Mouse (Mus musculus): ENCODE results near the gene Adal. TPM values are rescaled to one million over a fixed set of nuclear protein-coding genes. Genes with fewer than 3 reads are reported as not detected.
"Not testable (repeated sequence)": the region's sequence is repeated elsewhere in the genome, so short reads cannot be mapped to it uniquely, and the experiment has no call there.

The Adal gene
- polyA plus RNA-seq, 2 experiments: 5.6 to 9.0 TPM

GRCm38 (mm10) chr2:121119260-121119659, 21.0 kb upstream of the Adal start:
- Histone ChIP-seq H3K27ac (no peak overlapping the region), H3K4me1 (replicated peaks; ENCODE audit: control insufficient read depth in 2 of 2, insufficient read depth in 2 of 2, low read length in 1 of 2) (no peaks in the 10 kb centered on the region), H3K4me2 (ENCODE audit: low read depth) (no peak overlapping the region), H3K36me3 (replicated peaks; ENCODE audit: control insufficient read depth, insufficient read depth, low read depth) (no peaks in the 10 kb centered on the region), H3K4me3 (ENCODE audit: insufficient read depth in 1 of 2, low read depth in 2 of 2, low read length in 2 of 2) (no peak overlapping the region), H3K9ac (replicated peaks) (no peak overlapping the region), H3K9me3 (ENCODE audit: control insufficient read depth, low read length) (no peaks in the 10 kb centered on the region), H3K27me3 (ENCODE audit: control insufficient read depth, insufficient read depth, low read length) (no peaks in the 10 kb centered on the region)
- TF ChIP-seq EP300 (IDR thresholded peaks at IDR 0.05; ENCODE audit: low read depth) (no peak), CTCF (IDR thresholded peaks at IDR 0.05; ENCODE audit: low read depth) (no peak)
- no peak for DNase-seq (ENCODE audit: low read depth in 3 of 3, low spot score in 3 of 3)
- no peak for ATAC-seq (ENCODE audit: insufficient read depth)
- 63% methylated on average over 3 of the region's 3 CpGs for WGBS (ENCODE audit: insufficient replicate concordance)

GRCm38 (mm10) chr2:121126302-121126701, 13.9 kb upstream of the Adal start:
- H3K27me3 ChIP-seq (ENCODE audit: control insufficient read depth, insufficient read depth, low read length); H3K4me2 ChIP-seq (ENCODE audit: low read depth); H3K4me1 ChIP-seq (replicated peaks; ENCODE audit: control insufficient read depth in 2 of 2, insufficient read depth in 2 of 2, low read length in 1 of 2); H3K9ac ChIP-seq (replicated peaks); DNase-seq (ENCODE audit: low read depth in 3 of 3, low spot score in 3 of 3); H3K36me3 ChIP-seq (replicated peaks; ENCODE audit: control insufficient read depth, insufficient read depth, low read depth); H3K27ac ChIP-seq; H3K9me3 ChIP-seq (ENCODE audit: control insufficient read depth, low read length); H3K4me3 ChIP-seq (ENCODE audit: insufficient read depth in 1 of 2, low read depth in 2 of 2, low read length in 2 of 2); ATAC-seq (ENCODE audit: insufficient read depth): not testable (repeated sequence)
- 78% methylated on average over 5 of the region's 5 CpGs for WGBS (ENCODE audit: insufficient replicate concordance)

GRCm38 (mm10) chr2:121127536-121127935, 12.7 kb upstream of the Adal start:
- H3K4me3 ChIP-seq (ENCODE audit: insufficient read depth in 1 of 2, low read depth in 2 of 2, low read length in 2 of 2): no peak overlapping the region
- H3K9ac ChIP-seq (replicated peaks): no peak overlapping the region
- DNase-seq (ENCODE audit: low read depth in 3 of 3, low spot score in 3 of 3) (no peak), ATAC-seq (ENCODE audit: insufficient read depth) (no peak)
- 72% methylated on average over 1 of the region's 1 CpGs for WGBS (ENCODE audit: insufficient replicate concordance)
- no peaks in the 10 kb centered on the region for H3K4me1 ChIP-seq (replicated peaks; ENCODE audit: control insufficient read depth in 2 of 2, insufficient read depth in 2 of 2, low read length in 1 of 2)
- H3K4me2 ChIP-seq (ENCODE audit: low read depth): no peak overlapping the region
- H3K27me3 ChIP-seq (ENCODE audit: control insufficient read depth, insufficient read depth, low read length): no peaks in the 10 kb centered on the region
- no peak overlapping the region for H3K27ac ChIP-seq
- no peaks in the 10 kb centered on the region for H3K36me3 ChIP-seq (replicated peaks; ENCODE audit: control insufficient read depth, insufficient read depth, low read depth)
- no peak for TF ChIP-seq CTCF (IDR thresholded peaks at IDR 0.05; ENCODE audit: low read depth)
- H3K9me3 ChIP-seq (ENCODE audit: control insufficient read depth, low read length): no peaks in the 10 kb centered on the region

- Histone ChIP-seq H3K27ac (no peak overlapping the region), H3K9me3 (ENCODE audit: control insufficient read depth, low read length) (no peaks in the 10 kb centered on the region), H3K4me2 (ENCODE audit: low read depth) (no peak overlapping the region), H3K9ac (replicated peaks) (no peak overlapping the region), H3K27me3 (ENCODE audit: control insufficient read depth, insufficient read depth, low read length) (no peaks in the 10 kb centered on the region), H3K4me3 (ENCODE audit: insufficient read depth in 1 of 2, low read depth in 2 of 2, low read length in 2 of 2) (no peak overlapping the region), H3K4me1 (replicated peaks; ENCODE audit: control insufficient read depth in 2 of 2, insufficient read depth in 2 of 2, low read length in 1 of 2) (no peaks in the 10 kb centered on the region), H3K36me3 (replicated peaks; ENCODE audit: control insufficient read depth, insufficient read depth, low read depth) (no peaks in the 10 kb centered on the region)
- TF ChIP-seq CTCF (IDR thresholded peaks at IDR 0.05; ENCODE audit: low read depth) (no peak), EP300 (IDR thresholded peaks at IDR 0.05; ENCODE audit: low read depth) (no peak)
- DNase-seq (ENCODE audit: low read depth in 3 of 3, low spot score in 3 of 3) (no peak), ATAC-seq (ENCODE audit: insufficient read depth) (no peak)
- 55% methylated on average over 9 of the region's 9 CpGs for WGBS (ENCODE audit: insufficient replicate concordance)
Observed at GRCm38 (mm10) chr2:121128865-121129620, 11.2 kb upstream of the Adal start.

- H3K4me3 ChIP-seq (ENCODE audit: insufficient read depth in 1 of 2, low read depth in 2 of 2, low read length in 2 of 2): no peak overlapping the region
- H3K27ac ChIP-seq: no peak overlapping the region
- no peaks in the 10 kb centered on the region for H3K4me1 ChIP-seq (replicated peaks; ENCODE audit: control insufficient read depth in 2 of 2, insufficient read depth in 2 of 2, low read length in 1 of 2)
- H3K27me3 ChIP-seq (ENCODE audit: control insufficient read depth, insufficient read depth, low read length): no peaks in the 10 kb centered on the region
- TF ChIP-seq CTCF (IDR thresholded peaks at IDR 0.05; ENCODE audit: low read depth): no peak
- no peak for TF ChIP-seq EP300 (IDR thresholded peaks at IDR 0.05; ENCODE audit: low read depth)
- no peaks in the 10 kb centered on the region for H3K9me3 ChIP-seq (ENCODE audit: control insufficient read depth, low read length)
- DNase-seq (ENCODE audit: low read depth in 3 of 3, low spot score in 3 of 3): no peak
- no peaks in the 10 kb centered on the region for H3K36me3 ChIP-seq (replicated peaks; ENCODE audit: control insufficient read depth, insufficient read depth, low read depth)
- WGBS (ENCODE audit: insufficient replicate concordance): 38% methylated on average over 1 of the region's 1 CpGs
- H3K9ac ChIP-seq (replicated peaks): no peak overlapping the region
- no peak for ATAC-seq (ENCODE audit: insufficient read depth)
- no peak overlapping the region for H3K4me2 ChIP-seq (ENCODE audit: low read depth)
Observed at GRCm38 (mm10) chr2:121132822-121133221, 7.4 kb upstream of the Adal start.
